Mouse (Mus musculus) limb, embryonic 14.5 days (tissue): ENCODE results near the gene Speg. TPM values are rescaled to one million over a fixed set of nuclear protein-coding genes. Genes with fewer than 3 reads are reported as not detected.

Source experiments
- ATAC-seq: fragments of 200-750 bp; cut with Nextera tagmentation; 2 replicates; pipeline ENCODE4 v1.8.0; 2017; ENCODE audit warnings: low read depth, moderate number of reproducible peaks, moderate TSS enrichment; ENCODE audit not compliant: low FRiP score
- DNase-seq: peaks from one replicate; pipeline ENCODE4 v3.0.0-alpha.2; 2015; ENCODE audit warnings: low spot score
- H3K27ac ChIP-seq: fragments of 300-500 bp; sonication (generic); replicated peaks from 2 replicates; pipeline ENCODE4 v1.5.1; 2014; ENCODE audit warnings: low read depth, mild to moderate bottlenecking, low read length, moderate library complexity, mixed read lengths
- H3K27me3 ChIP-seq: fragments of 300-500 bp; sonication (generic); 2 replicates; pipeline ENCODE4 v1.6.1; 2014; ENCODE audit warnings: low read length, mixed read lengths; ENCODE audit not compliant: control insufficient read depth, insufficient read depth
- H3K36me3 ChIP-seq: fragments of 300-500 bp; sonication (generic); 2 replicates; pipeline ENCODE4 v1.6.1; 2014; ENCODE audit warnings: mild to moderate bottlenecking, low read length, moderate library complexity, mixed read lengths; ENCODE audit not compliant: control insufficient read depth, insufficient read depth
- H3K4me1 ChIP-seq: fragments of 300-500 bp; sonication (generic); 2 replicates; pipeline ENCODE4 v1.6.1; 2014; ENCODE audit warnings: antibody characterized with exemption, low read length, mixed read lengths; ENCODE audit not compliant: control insufficient read depth, insufficient read depth
- H3K4me2 ChIP-seq: fragments of 300-500 bp; sonication (generic); replicated peaks from 2 replicates; pipeline ENCODE4 v1.6.1; 2014; ENCODE audit warnings: low read depth, mild to moderate bottlenecking, low read length, moderate library complexity; ENCODE audit not compliant: severe bottlenecking
- H3K4me3 ChIP-seq: fragments of 300-500 bp; sonication (generic); replicated peaks from 2 replicates; pipeline ENCODE4 v1.5.1; 2014; ENCODE audit warnings: low read length
- H3K9ac ChIP-seq: fragments of 300-500 bp; sonication (generic); 2 replicates; pipeline ENCODE4 v1.6.1; 2014; ENCODE audit warnings: mild to moderate bottlenecking, low read depth, low read length, moderate library complexity; ENCODE audit not compliant: severe bottlenecking
- H3K9me3 ChIP-seq: fragments of 300-500 bp; sonication (generic); 2 replicates; pipeline ENCODE4 v1.6.1; 2016; ENCODE audit warnings: low read length; ENCODE audit not compliant: control insufficient read depth
- POLR2A ChIP-seq: fragments of 200-500 bp; IDR thresholded peaks from 2 replicates; pipeline ENCODE4 v1.8.0; 2012; ENCODE audit warnings: inconsistent platforms, mild to moderate bottlenecking, moderate library complexity, borderline replicate concordance; ENCODE audit not compliant: insufficient read depth, insufficient read length; ENCODE audit errors: extremely low read depth
- WGBS: fragments of 180-500 bp; shearing (Covaris S2); extraction: QIAGEN DNeasy Blood & Tissue Kit; methylation state at CpG from one replicate; pipeline ENCODE4 v1.1.7; 2014; 5-methylcytosine and 5-hydroxymethylcytosine counted together
- polyA plus RNA-seq, 2 experiments: library from polyadenylated mRNA; depleted of rRNA in 1 of 2; stranded (reverse) in 1 of 2; unstranded in 1 of 2; fragments of >200 nt; fragmentation: Nextera tagmentation in 1 of 2; extraction: Ambion mirVana in 1 of 2; gene quantifications; 2 replicates each; pipeline versions ENCODE4 v1.2.1 to v1.2.3; 2012 to 2014

Speg gene
- polyA plus RNA-seq, 2 experiments, result 15.3 to 77.9 TPM

GRCm38 (mm10) chr1:75365510-75366137 is 9.5 kb upstream of the Speg start:
- H3K27me3 ChIP-seq, result peaks cover 10% of the 10 kb centered on the region
- no peaks in the 10 kb centered on the region for H3K36me3 ChIP-seq
- no peak for TF ChIP-seq POLR2A
- 75% methylated on average over 14 of the region's 14 CpGs for WGBS
- H3K9ac ChIP-seq, result no peak overlapping the region
- no peak overlapping the region for H3K4me3 ChIP-seq
- DNase-seq (no peak), ATAC-seq (no peak)
- H3K9me3 ChIP-seq, result no peaks in the 10 kb centered on the region
- H3K4me1 ChIP-seq, result peaks cover 3% of the 10 kb centered on the region
- H3K27ac ChIP-seq, result no peak overlapping the region
- no peak overlapping the region for H3K4me2 ChIP-seq

- Histone ChIP-seq H3K4me1 (no peaks in the 10 kb centered on the region), H3K9ac (no peak overlapping the region), H3K4me2 (no peak overlapping the region), H3K27ac (no peak overlapping the region), H3K27me3 (no peaks in the 10 kb centered on the region), H3K4me3 (no peak overlapping the region), H3K36me3 (no peaks in the 10 kb centered on the region), H3K9me3 (no peaks in the 10 kb centered on the region)
- no peak for TF ChIP-seq POLR2A
- 52% methylated on average over 25 of the region's 25 CpGs for WGBS
- DNase-seq, result no peak
- ATAC-seq, result no peak
Observed at GRCm38 (mm10) chr1:75369360-75369983, 5.6 kb upstream of the Speg start.

- ATAC-seq, result no peak
- H3K9me3 ChIP-seq, result no peaks in the 10 kb centered on the region
- no peaks in the 10 kb centered on the region for H3K36me3 ChIP-seq
- H3K27ac ChIP-seq, result no peak overlapping the region
- H3K4me2 ChIP-seq, result no peak overlapping the region
- TF ChIP-seq POLR2A, result no peak
- DNase-seq, result no peak
- no peaks in the 10 kb centered on the region for H3K27me3 ChIP-seq
- H3K9ac ChIP-seq, result no peak overlapping the region
- H3K4me1 ChIP-seq, result peaks cover 6% of the 10 kb centered on the region
- no peak overlapping the region for H3K4me3 ChIP-seq
- WGBS, result 52% methylated on average over 13 of the region's 13 CpGs
Observed at GRCm38 (mm10) chr1:75369984-75370660, 5.0 kb upstream of the Speg start.

GRCm38 (mm10) chr1:75371317-75372095 is 3.6 kb upstream of the Speg start:
- H3K4me1 ChIP-seq, result peaks cover 13% of the 10 kb centered on the region
- DNase-seq (no peak), ATAC-seq (no peak)
- H3K4me2 ChIP-seq, result no peak overlapping the region
- no peak overlapping the region for H3K9ac ChIP-seq
- no peak for TF ChIP-seq POLR2A
- H3K27ac ChIP-seq, result no peak overlapping the region
- no peaks in the 10 kb centered on the region for H3K27me3 ChIP-seq
- 56% methylated on average over 13 of the region's 13 CpGs for WGBS
- no peak overlapping the region for H3K4me3 ChIP-seq
- H3K36me3 ChIP-seq, result no peaks in the 10 kb centered on the region
- H3K9me3 ChIP-seq, result no peaks in the 10 kb centered on the region

GRCm38 (mm10) chr1:75372450-75372849 is 2.6 kb upstream of the Speg start:
- Histone ChIP-seq H3K4me2 (no peak overlapping the region), H3K9ac (no peak overlapping the region), H3K27me3 (no peaks in the 10 kb centered on the region), H3K9me3 (no peaks in the 10 kb centered on the region), H3K4me1 (peaks cover 13% of the 10 kb centered on the region), H3K4me3 (no peak overlapping the region), H3K36me3 (no peaks in the 10 kb centered on the region), H3K27ac (no peak overlapping the region)
- TF ChIP-seq POLR2A, result no peak
- WGBS, result 74% methylated on average over 3 of the region's 3 CpGs
- no peak for ATAC-seq
- DNase-seq, result no peak
